Mouse (Mus musculus) cortical plate, adult 2 months (tissue): ENCODE results near the gene Vmn2r9.

Source experiments
- CTCF ChIP-seq: fragments of 200-500 bp; IDR thresholded peaks from 2 replicates; pipeline ENCODE4 v1.5.1; 2011; ENCODE audit warnings: mild to moderate bottlenecking, control low read depth, low read length; ENCODE audit not compliant: insufficient read depth; ENCODE audit errors: extremely low read depth
- POLR2A ChIP-seq: fragments of 200-500 bp; IDR thresholded peaks from 2 replicates; pipeline ENCODE4 v1.6.1; 2011; ENCODE audit warnings: mild to moderate bottlenecking, low read length, control low read depth; ENCODE audit not compliant: insufficient read depth; ENCODE audit errors: extremely low read depth

GRCm38 (mm10) chr5:108823276-108823675 lies 29.1 kb downstream of the Vmn2r9 start:
- TF ChIP-seq POLR2A (no peak), CTCF (no peak)
